Mouse (Mus musculus) CH12.LX (cell line): ENCODE measurements at regions not wholly inside any gene's neighbourhood (a gene's known extent, or its start where the extent isn't known, plus 50 kb on each side); places are given as distances from the start of the nearest gene placed in this dataset.

Experiments
- DNase-seq: peaks from one replicate; pipeline ENCODE4 v3.0.0-alpha.2; 2013; ENCODE audit errors: extremely low read depth
- H3K27ac ChIP-seq: 2 replicates; pipeline ENCODE4 v1.5.1; 2012; ENCODE audit warnings: low read depth, mild to moderate bottlenecking, control low read depth, moderate library complexity; ENCODE audit not compliant: insufficient read depth
- H3K27me3 ChIP-seq: replicated peaks from 2 replicates; pipeline ENCODE3; 2012; ENCODE audit warnings: inconsistent platforms
- H3K36me3 ChIP-seq, 2 experiments: replicated peaks in 1 of 2; 2 replicates each; pipeline versions ENCODE3 to v1.6.1; 2012; ENCODE audit warnings: inconsistent platforms in 1 of 2, low read length in 1 of 2, mild to moderate bottlenecking in 1 of 2, mixed read lengths in 1 of 2, moderate library complexity in 1 of 2; ENCODE audit not compliant: control insufficient read depth in 1 of 2, insufficient read depth in 1 of 2
- H3K4me1 ChIP-seq, 2 experiments: 2 replicates each; pipeline ENCODE4 v1.6.1; 2012; ENCODE audit warnings: inconsistent platforms in 1 of 2, moderate library complexity in 1 of 2; ENCODE audit not compliant: insufficient read depth in 2 of 2, control insufficient read depth in 1 of 2
- H3K4me2 ChIP-seq: 2 replicates; pipeline ENCODE4 v1.6.1; 2012; ENCODE audit warnings: low read depth, mild to moderate bottlenecking, control low read depth; ENCODE audit not compliant: poor library complexity, insufficient read depth, severe bottlenecking
- H3K4me3 ChIP-seq, 3 experiments: fragments of 150-350 bp in 1 of 3; sonication (generic) in 1 of 3; replicated peaks in 1 of 3; 2 replicates each; pipeline versions ENCODE3 to v1.5.1; 2011 to 2012; ENCODE audit warnings: low read depth in 2 of 3, low read length in 2 of 3, mild to moderate bottlenecking in 2 of 3, moderate library complexity in 2 of 3, control low read depth in 1 of 3, improper control_type of control experiment in 1 of 3, inconsistent platforms in 1 of 3, mixed read lengths in 1 of 3; ENCODE audit not compliant: poor library complexity in 1 of 3
- H3K79me2 ChIP-seq: replicated peaks from 2 replicates; pipeline ENCODE4 v1.6.1; 2012; ENCODE audit warnings: mild to moderate bottlenecking, moderate library complexity; ENCODE audit not compliant: control insufficient read depth, poor library complexity, insufficient read depth, severe bottlenecking; ENCODE audit errors: extremely low read depth
- H3K9ac ChIP-seq: 2 replicates; pipeline ENCODE4 v1.6.1; 2012; ENCODE audit warnings: low read depth, mild to moderate bottlenecking, control low read depth, moderate library complexity; ENCODE audit not compliant: insufficient read depth
- H3K9me3 ChIP-seq: replicated peaks from 2 replicates; pipeline ENCODE3; 2012; ENCODE audit warnings: low read length, inconsistent platforms, mixed read lengths
- BHLHE40 ChIP-seq: IDR thresholded peaks from 2 replicates; pipeline ENCODE4 v1.6.1; 2011; ENCODE audit warnings: mild to moderate bottlenecking, low read depth, low read length, improper control_type of control experiment
- CHD1 ChIP-seq: IDR thresholded peaks from 2 replicates; pipeline ENCODE4 v1.6.1; 2012; ENCODE audit warnings: low read depth, low read length, improper control_type of control experiment, inconsistent platforms
- CHD2 ChIP-seq: IDR thresholded peaks from 2 replicates; pipeline ENCODE4 v1.6.1; 2011; ENCODE audit warnings: low read length, improper control_type of control experiment
- EP300 ChIP-seq: IDR thresholded peaks from 2 replicates; pipeline ENCODE4 v1.6.1; 2011; ENCODE audit warnings: low read length, improper control_type of control experiment
- ETS1 ChIP-seq: conservative IDR thresholded peaks from 2 replicates; pipeline ENCODE4 v1.6.1; 2012; ENCODE audit warnings: low read depth, mild to moderate bottlenecking, inconsistent platforms, low read length, improper control_type of control experiment, moderate library complexity
- GABPA ChIP-seq: IDR thresholded peaks from 2 replicates; pipeline ENCODE4 v1.6.1; 2012; ENCODE audit warnings: low read depth, low read length, improper control_type of control experiment, inconsistent platforms; ENCODE audit not compliant: insufficient replicate concordance
- HCFC1 ChIP-seq: IDR thresholded peaks from 2 replicates; pipeline ENCODE4 v1.6.1; 2012; ENCODE audit warnings: low read depth, mild to moderate bottlenecking, inconsistent platforms, low read length, improper control_type of control experiment
- IRF4 ChIP-seq: IDR thresholded peaks from 2 replicates; pipeline ENCODE4 v1.6.1; 2014; ENCODE audit warnings: low read depth, mild to moderate bottlenecking, inconsistent platforms, low read length, improper control_type of control experiment
- JUND ChIP-seq: conservative IDR thresholded peaks from 2 replicates; pipeline ENCODE4 v1.6.1; 2011; ENCODE audit warnings: low read depth, low read length, improper control_type of control experiment
- MAFK ChIP-seq: IDR thresholded peaks from 2 replicates; pipeline ENCODE4 v1.6.1; 2011; ENCODE audit warnings: low read length, improper control_type of control experiment; ENCODE audit not compliant: insufficient replicate concordance
- MAX ChIP-seq: IDR thresholded peaks from 2 replicates; pipeline ENCODE4 v1.6.1; 2011; ENCODE audit warnings: low read length, improper control_type of control experiment
- MAZ ChIP-seq: IDR thresholded peaks from 2 replicates; pipeline ENCODE4 v1.6.1; 2012; ENCODE audit warnings: low read depth, mild to moderate bottlenecking, inconsistent platforms, low read length, improper control_type of control experiment, moderate library complexity
- MEF2A ChIP-seq: IDR thresholded peaks from 2 replicates; pipeline ENCODE4 v1.6.1; 2014; ENCODE audit warnings: low read depth, mild to moderate bottlenecking, inconsistent platforms, low read length, improper control_type of control experiment, borderline replicate concordance
- MXI1 ChIP-seq: IDR thresholded peaks from 2 replicates; pipeline ENCODE4 v1.6.1; 2011; ENCODE audit warnings: mild to moderate bottlenecking, low read depth, low read length, improper control_type of control experiment
- MYC ChIP-seq: IDR thresholded peaks from 2 replicates; pipeline ENCODE4 v1.6.1; 2011; ENCODE audit warnings: low read depth, mild to moderate bottlenecking, improper control_type of control experiment, low read length
- NELFE ChIP-seq: IDR thresholded peaks from 2 replicates; pipeline ENCODE4 v1.6.1; 2011; ENCODE audit warnings: low read depth, low read length, improper control_type of control experiment
- NRF1 ChIP-seq: IDR thresholded peaks from 2 replicates; pipeline ENCODE4 v1.6.1; 2014; ENCODE audit warnings: low read depth, mild to moderate bottlenecking, inconsistent platforms, low read length, improper control_type of control experiment, moderate library complexity
- PAX5 ChIP-seq: IDR thresholded peaks from 2 replicates; pipeline ENCODE4 v1.6.1; 2012; ENCODE audit warnings: low read length, inconsistent platforms, mixed read lengths
- SIN3A ChIP-seq: IDR thresholded peaks from 2 replicates; pipeline ENCODE4 v1.6.1; 2012; ENCODE audit warnings: low read length, improper control_type of control experiment, inconsistent platforms
- SMC3 ChIP-seq: IDR thresholded peaks from 2 replicates; pipeline ENCODE4 v1.6.1; 2011; ENCODE audit warnings: low read depth, low read length, improper control_type of control experiment
- TBP ChIP-seq: conservative IDR thresholded peaks from 2 replicates; pipeline ENCODE4 v1.6.1; 2011; ENCODE audit warnings: low read depth, low read length, improper control_type of control experiment
- TCF12 ChIP-seq: IDR thresholded peaks from 2 replicates; pipeline ENCODE4 v1.6.1; 2014; ENCODE audit warnings: low read depth, mild to moderate bottlenecking, inconsistent platforms, low read length, improper control_type of control experiment
- UBTF ChIP-seq: IDR thresholded peaks from 2 replicates; pipeline ENCODE4 v1.6.1; 2012; ENCODE audit warnings: low read depth, mild to moderate bottlenecking, inconsistent platforms, low read length, improper control_type of control experiment, moderate library complexity
- USF2 ChIP-seq: conservative IDR thresholded peaks from 2 replicates; pipeline ENCODE4 v1.6.1; 2011; ENCODE audit warnings: low read depth, low read length, improper control_type of control experiment
- ZC3H11A ChIP-seq: IDR thresholded peaks from 2 replicates; pipeline ENCODE4 v1.6.1; 2012; ENCODE audit warnings: low read depth, mild to moderate bottlenecking, inconsistent platforms, low read length, improper control_type of control experiment
- ZKSCAN1 ChIP-seq: IDR thresholded peaks from 2 replicates; pipeline ENCODE4 v1.6.1; 2012; ENCODE audit warnings: low read depth, inconsistent platforms, low read length, improper control_type of control experiment, borderline replicate concordance
- ZMIZ1 ChIP-seq: IDR thresholded peaks from 2 replicates; pipeline ENCODE4 v1.6.1; 2012; ENCODE audit warnings: low read depth, mild to moderate bottlenecking, inconsistent platforms, low read length, improper control_type of control experiment
- dilution Hi-C: fragments of 300-500 bp; cut with MboI; formaldehyde crosslinking; loops from 2 replicates; pipeline ENCODE4 v1.14.3; 2020; ENCODE audit warnings: low sequenced_read_pairs; ENCODE audit not compliant: extremely low pct_unique_long_range_greater_than_20kb, extremely low pct_ligation_motif_present
- in situ Hi-C: fragments of 300-500 bp; cut with MboI; formaldehyde crosslinking; loops from 3 replicates; pipeline ENCODE4 v1.14.3; 2019; ENCODE audit warnings: low sequenced_read_pairs, low pct_ligation_motif_present, low pct_unique_long_range_greater_than_20kb, mixed read lengths

GRCm38 (mm10) chr19:36189662-36190061 lies 69.8 kb upstream of the Ankrd1 start:
- Histone ChIP-seq H3K79me2 (no peaks in the 10 kb centered on the region), H3K9me3 (peaks cover 2% of the 10 kb centered on the region), H3K9ac (no peak overlapping the region), H3K27me3 (no peaks in the 10 kb centered on the region), H3K36me3 (no peaks in the 10 kb centered on the region), H3K4me2 (peak overlapping the region; percentile 16; the same call in 1 of the 2 replicates), H3K4me1 (peaks cover 17 to 24% of the 10 kb centered on the region in 2 experiments), H3K4me3 (no peak overlapping the region), H3K27ac (peak overlapping the region; percentile 8; the same call in 1 of the 2 replicates)
- dilution Hi-C loops (no loop called here), in situ Hi-C loops (loop anchor here (5.0 kb wide), 1 partner anchor 253 kb away; no protein-coding TSS in a partner anchor)
- DNase-seq, result peak; percentile 32
- TF ChIP-seq CHD1, result no peak
- TF ChIP-seq HCFC1, result no peak

GRCm38 (mm10) chr19:36191641-36192040 lies 71.7 kb upstream of the Ankrd1 start:
- no peak overlapping the region for H3K4me2 ChIP-seq
- H3K79me2 ChIP-seq, result no peaks in the 10 kb centered on the region
- DNase-seq, result no peak
- TF ChIP-seq ZC3H11A (no peak), SIN3A (no peak), UBTF (no peak), ZKSCAN1 (no peak)
- no peaks in the 10 kb centered on the region for H3K27me3 ChIP-seq
- peaks cover 2% of the 10 kb centered on the region for H3K9me3 ChIP-seq
- H3K36me3 ChIP-seq, result no peaks in the 10 kb centered on the region
- H3K9ac ChIP-seq, result no peak overlapping the region
- in situ Hi-C loops (no loop called here), dilution Hi-C loops (no loop called here)
- peaks cover 14 to 20% of the 10 kb centered on the region in 2 experiments for H3K4me1 ChIP-seq
- no peak overlapping the region for H3K4me3 ChIP-seq
- no peak overlapping the region for H3K27ac ChIP-seq

GRCm38 (mm10) chr19:36204269-36204668 lies 84.4 kb upstream of the Ankrd1 start:
- no peaks in the 10 kb centered on the region for H3K27me3 ChIP-seq
- H3K79me2 ChIP-seq, result no peaks in the 10 kb centered on the region
- peaks cover 11 to 40% of the 10 kb centered on the region in 2 experiments; a peak in 3 of 4 replicates for H3K4me1 ChIP-seq
- peak overlapping the region; percentile 85; the same call in 1 of the 2 replicates for H3K9ac ChIP-seq
- H3K4me2 ChIP-seq, result peak overlapping the region; percentile 96; the same call in 1 of the 2 replicates
- H3K36me3 ChIP-seq, result no peaks in the 10 kb centered on the region
- H3K27ac ChIP-seq, result no peak overlapping the region; the same call in 1 of the 2 replicates
- dilution Hi-C loops, result no loop called here
- peak; percentile 25 for DNase-seq
- TF ChIP-seq TBP (no peak), MAFK (no peak), PAX5 (no peak), BHLHE40 (no peak), MXI1 (no peak), CHD2 (no peak), GABPA (no peak), MAX (no peak), MAZ (no peak), USF2 (no peak), NRF1 (no peak), TCF12 (0 out of 2 replicates have a peak, but pooled peaks have one; percentile 29), MEF2A (peak; percentile 92), ZMIZ1 (no peak), SIN3A (no peak), MYC (no peak), EP300 (0 out of 2 replicates have a peak, but pooled peaks have one; percentile 25), IRF4 (peak; percentile 21; the same call in 1 of the 2 replicates), NELFE (no peak), ETS1 (peak; percentile 50; the same call in 1 of the 2 replicates), JUND (no peak), SMC3 (no peak)
- no peak overlapping the region for H3K4me3 ChIP-seq
- in situ Hi-C loops, result no loop called here
- no peaks in the 10 kb centered on the region for H3K9me3 ChIP-seq
